In the genomic region with DNA sequence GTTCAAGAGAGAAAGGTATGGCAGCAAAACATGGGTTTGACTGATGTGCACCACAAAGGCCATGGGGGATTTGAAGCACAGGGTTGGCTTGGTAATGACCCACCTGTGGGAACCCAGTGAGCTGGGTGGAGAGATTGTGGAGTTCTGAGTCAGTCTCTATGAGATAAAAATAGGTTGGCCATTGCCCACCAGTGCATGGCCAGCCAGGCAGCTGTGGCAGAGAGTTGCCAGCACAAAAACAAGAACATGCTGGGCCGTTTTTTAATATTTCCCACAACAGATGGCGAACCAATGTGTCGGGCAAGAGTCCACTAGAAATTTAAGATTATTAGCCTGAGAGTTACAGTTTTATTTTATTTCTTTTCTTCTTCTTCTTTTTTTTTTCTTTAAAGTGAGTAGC, we compare ENCODE assay signal across 24 mouse cellular contexts.
DNase-seq lines count a peak whose midpoint lies in the region; TF ChIP-seq lines count a peak whose summit lies in the region.
"Had no signal": no experiment of that assay in that cellular context is flagged by ENCODE, and none has a peak within 500 bp of the region (broad histone marks: within the 10 kb centered on the region; RNA-seq: fewer than 3 reads in every experiment).

No protein-coding gene starts in this region.

- no peak for TF ChIP-seq RAD21 in CH12.LX (IDR thresholded peaks at IDR 0.05; ENCODE audit: low read depth, low read length)

- H3K4me3 ChIP-seq in CH12.LX (replicated peaks in 1 of 3; ENCODE audit: low read depth in 2 of 3, low read length in 2 of 3, poor library complexity in 1 of 3) = no peak overlapping the region
- H3K4me3 ChIP-seq: embryonic facial prominence, embryonic 12.5 days; embryonic facial prominence, embryonic 15.5 days; forebrain, embryonic 12.5 days; forebrain, embryonic 15.5 days; heart, adult 2 months; heart, embryonic 10.5 days; heart, embryonic 13.5 days had no signal

- H3K9ac ChIP-seq in CH12.LX (ENCODE audit: insufficient read depth, low read depth) = no peak overlapping the region
- H3K9ac ChIP-seq: embryonic facial prominence, embryonic 12.5 days; embryonic facial prominence, embryonic 15.5 days; forebrain, embryonic 12.5 days; forebrain, embryonic 15.5 days; heart, embryonic 13.5 days; hindbrain, embryonic 14.5 days had no signal

- intact Hi-C loops in gastrocnemius, postnatal 14 days (cut with DNase I; ENCODE audit: low total_unique reads) = no loop called here

- TF ChIP-seq EP300 in CH12.LX (IDR thresholded peaks at IDR 0.05; ENCODE audit: low read length) = no peak

- H3K79me2 ChIP-seq in CH12.LX (replicated peaks; ENCODE audit: control insufficient read depth, extremely low read depth, insufficient read depth, poor library complexity, severe bottlenecking) = no peaks in the 10 kb centered on the region

- dilution Hi-C loops in CH12.LX (cut with MboI; ENCODE audit: extremely low pct_ligation_motif_present, extremely low pct_unique_long_range_greater_than_20kb, low sequenced_read_pairs) = no loop called here

- no peak for TF ChIP-seq POLR2A in CH12.LX (IDR thresholded peaks at IDR 0.05; ENCODE audit: low read depth, low read length)

- peaks cover 4% of the 10 kb centered on the region for H3K9me3 ChIP-seq in CH12.LX (replicated peaks; ENCODE audit: low read length)
- H3K9me3 ChIP-seq: embryonic facial prominence, embryonic 12.5 days; embryonic facial prominence, embryonic 15.5 days; forebrain, embryonic 12.5 days; forebrain, embryonic 15.5 days; heart, embryonic 10.5 days had no signal

- no peak overlapping the region for H3K27ac ChIP-seq in CH12.LX (ENCODE audit: insufficient read depth, low read depth)
- H3K27ac ChIP-seq: embryonic facial prominence, embryonic 12.5 days; embryonic facial prominence, embryonic 15.5 days; forebrain, embryonic 12.5 days; forebrain, embryonic 15.5 days; heart, adult 2 months; heart, embryonic 10.5 days; heart, embryonic 13.5 days; hindbrain, embryonic 14.5 days; hindbrain, postnatal 0 days had no signal

- DNase-seq in cerebellum, postnatal 10 days = peak; percentile 50 to 52
- no peak for DNase-seq in cerebellum, postnatal 4 days (ENCODE audit: low spot score in 2 of 2)
- peak; percentile 17 for DNase-seq in gastrocnemius, postnatal 14 days
- no peak for DNase-seq in gastrocnemius, adult 8-10 months (ENCODE audit: low spot score in 2 of 2)
- peak; percentile 4 for DNase-seq in CH12.LX (ENCODE audit: extremely low read depth)
- DNase-seq in thymus, postnatal 14 days = no peak
- DNase-seq: adrenal gland, postnatal 10 days; adrenal gland, postnatal 36 days; cerebellum, adult 18-20 months; cerebellum, adult 9-11 months; heart, adult 2 months; heart, postnatal 14 days; heart, postnatal 4 days; kidney, adult 18-20 months had no signal

- no peak overlapping the region for H3K4me2 ChIP-seq in CH12.LX (ENCODE audit: insufficient read depth, low read depth, poor library complexity, severe bottlenecking)
- H3K4me2 ChIP-seq: embryonic facial prominence, embryonic 12.5 days; embryonic facial prominence, embryonic 15.5 days; forebrain, embryonic 12.5 days; forebrain, embryonic 15.5 days; heart, embryonic 13.5 days; hindbrain, embryonic 14.5 days had no signal

- in situ Hi-C loops in CH12.LX (cut with MboI; ENCODE audit: low pct_ligation_motif_present, low pct_unique_long_range_greater_than_20kb, low sequenced_read_pairs) = no loop called here

- TF ChIP-seq CTCF in CH12.LX (conservative IDR thresholded peaks at IDR 0.05 in 1 of 2, IDR thresholded peaks at IDR 0.05 in 1 of 2; ENCODE audit: low read depth in 2 of 2, low read length in 2 of 2) = no peak

- peaks cover 0 to 5% of the 10 kb centered on the region in 2 experiments; a peak in 2 of 4 replicates for H3K4me1 ChIP-seq in CH12.LX (ENCODE audit: control insufficient read depth in 1 of 2, insufficient read depth in 2 of 2)
- H3K4me1 ChIP-seq: embryonic facial prominence, embryonic 12.5 days; embryonic facial prominence, embryonic 15.5 days; forebrain, embryonic 12.5 days; forebrain, embryonic 15.5 days; heart, embryonic 10.5 days; heart, embryonic 13.5 days had no signal

- H3K36me3 ChIP-seq in CH12.LX (replicated peaks in 1 of 2; ENCODE audit: control insufficient read depth in 1 of 2, insufficient read depth in 1 of 2, low read length in 1 of 2) = no peaks in the 10 kb centered on the region
- H3K36me3 ChIP-seq: embryonic facial prominence, embryonic 12.5 days; embryonic facial prominence, embryonic 15.5 days; forebrain, embryonic 12.5 days; forebrain, embryonic 15.5 days; G1E; heart, embryonic 10.5 days; heart, embryonic 13.5 days had no signal

- H3K27me3 ChIP-seq in CH12.LX (replicated peaks) = no peaks in the 10 kb centered on the region
- H3K27me3 ChIP-seq: embryonic facial prominence, embryonic 12.5 days; embryonic facial prominence, embryonic 15.5 days; forebrain, embryonic 12.5 days; forebrain, embryonic 15.5 days; heart, embryonic 13.5 days; Patski had no signal

TF ChIP-seq in CH12.LX, 34 proteins besides CTCF, POLR2A, EP300 and RAD21:
- TF ChIP-seq CHD2 (IDR thresholded peaks at IDR 0.05; ENCODE audit: low read length) = no peak
- no peak for TF ChIP-seq KAT2A (IDR thresholded peaks at IDR 0.05; ENCODE audit: insufficient replicate concordance, low read length)
- no peak for TF ChIP-seq USF2 (conservative IDR thresholded peaks at IDR 0.05; ENCODE audit: low read depth, low read length)
- TF ChIP-seq ZKSCAN1 (IDR thresholded peaks at IDR 0.05; ENCODE audit: borderline replicate concordance, low read depth, low read length) = no peak
- TF ChIP-seq HCFC1 (IDR thresholded peaks at IDR 0.05; ENCODE audit: low read depth, low read length) = no peak
- no peak for TF ChIP-seq MAZ (IDR thresholded peaks at IDR 0.05; ENCODE audit: low read depth, low read length)
- TF ChIP-seq TBP (conservative IDR thresholded peaks at IDR 0.05; ENCODE audit: low read depth, low read length) = no peak
- TF ChIP-seq E2F4 (IDR thresholded peaks at IDR 0.05; ENCODE audit: insufficient replicate concordance, low read depth, low read length) = no peak
- TF ChIP-seq NELFE (IDR thresholded peaks at IDR 0.05; ENCODE audit: low read depth, low read length) = no peak
- no peak for TF ChIP-seq MXI1 (IDR thresholded peaks at IDR 0.05; ENCODE audit: low read depth, low read length)
- no peak for TF ChIP-seq PAX5 (IDR thresholded peaks at IDR 0.05; ENCODE audit: low read length)
- TF ChIP-seq USF1 (IDR thresholded peaks at IDR 0.05; ENCODE audit: low read depth, low read length) = no peak
- TF ChIP-seq NRF1 (IDR thresholded peaks at IDR 0.05; ENCODE audit: low read depth, low read length) = no peak
- TF ChIP-seq BHLHE40 (IDR thresholded peaks at IDR 0.05; ENCODE audit: low read depth, low read length) = no peak
- no peak for TF ChIP-seq TCF12 (IDR thresholded peaks at IDR 0.05; ENCODE audit: low read depth, low read length)
TF ChIP-seq in CH12.LX: peak in this region for 0.

Comparison
In these comparisons a context has a peak if more than half of its experiments do, and no peak if none do; other contexts are left out.
1. DNase-seq: peak in cerebellum, postnatal 10 days (2 of 2), gastrocnemius, postnatal 14 days (single experiment) and CH12.LX (single experiment); none in cerebellum, postnatal 4 days (0 of 2), gastrocnemius, adult 8-10 months (0 of 2) and thymus, postnatal 14 days (single experiment).